Mouse (Mus musculus): ENCODE measurements at regions not wholly inside any gene's neighbourhood (a gene's known extent, or its start where the extent isn't known, plus 50 kb on each side); places are given as distances from the start of the nearest gene placed in this dataset.

- no peak for DNase-seq
- intact Hi-C loops (cut with DNase I; ENCODE audit: low total_unique reads): no loop called here
Observed at GRCm38 (mm10) chr10:17295157-17295556, 427.9 kb upstream of the Cited2 start.

- DNase-seq: no peak
- intact Hi-C loops (cut with DNase I; ENCODE audit: low total_unique reads): no loop called here
Observed at GRCm38 (mm10) chr10:17299600-17299999, 423.4 kb upstream of the Cited2 start.

GRCm38 (mm10) chr10:17326724-17327123, 396.3 kb upstream of the Cited2 start:
- intact Hi-C loops (cut with DNase I; ENCODE audit: low total_unique reads): no loop called here
- DNase-seq: no peak

GRCm38 (mm10) chr10:17330904-17331606, 392.0 kb upstream of the Cited2 start:
- intact Hi-C loops (cut with DNase I; ENCODE audit: low total_unique reads): no loop called here
- DNase-seq: no peak

- intact Hi-C loops (cut with DNase I; ENCODE audit: low total_unique reads): no loop called here
- no peak for DNase-seq
Observed at GRCm38 (mm10) chr10:17331607-17332008, 391.4 kb upstream of the Cited2 start.

- DNase-seq: no peak
- intact Hi-C loops (cut with DNase I; ENCODE audit: low total_unique reads): no loop called here
Observed at GRCm38 (mm10) chr10:17332025-17332767, 390.8 kb upstream of the Cited2 start.

GRCm38 (mm10) chr10:17332986-17333385, 390.0 kb upstream of the Cited2 start:
- intact Hi-C loops (cut with DNase I; ENCODE audit: low total_unique reads): no loop called here
- DNase-seq: no peak

- no peak for DNase-seq
- intact Hi-C loops (cut with DNase I; ENCODE audit: low total_unique reads): no loop called here
Observed at GRCm38 (mm10) chr10:17333676-17334075, 389.3 kb upstream of the Cited2 start.

- intact Hi-C loops (cut with DNase I; ENCODE audit: low total_unique reads): no loop called here
Observed at GRCm38 (mm10) chr10:17337217-17337616, 385.8 kb upstream of the Cited2 start.

GRCm38 (mm10) chr10:17343829-17344228, 379.2 kb upstream of the Cited2 start:
- no peak for DNase-seq
- intact Hi-C loops (cut with DNase I; ENCODE audit: low total_unique reads): no loop called here

More at GRCm38 (mm10) chr10:17337217-17337616, 385.8 kb upstream of the Cited2 start:
- DNase-seq: no peak

- intact Hi-C loops (cut with DNase I; ENCODE audit: low total_unique reads): no loop called here
Observed at GRCm38 (mm10) chr10:17352202-17352994, 370.6 kb upstream of the Cited2 start.

GRCm38 (mm10) chr10:17355476-17355875, 367.5 kb upstream of the Cited2 start:
- DNase-seq: no peak

More at GRCm38 (mm10) chr10:17352202-17352994, 370.6 kb upstream of the Cited2 start:
- DNase-seq: no peak

GRCm38 (mm10) chr10:17356041-17356440, 367.0 kb upstream of the Cited2 start:
- DNase-seq: no peak
- intact Hi-C loops (cut with DNase I; ENCODE audit: low total_unique reads): no loop called here

More at GRCm38 (mm10) chr10:17355476-17355875, 367.5 kb upstream of the Cited2 start:
- intact Hi-C loops (cut with DNase I; ENCODE audit: low total_unique reads): no loop called here

GRCm38 (mm10) chr10:17362643-17363042, 360.4 kb upstream of the Cited2 start:
- intact Hi-C loops (cut with DNase I; ENCODE audit: low total_unique reads): no loop called here
- no peak for DNase-seq

GRCm38 (mm10) chr10:17366042-17366740, 356.8 kb upstream of the Cited2 start:
- intact Hi-C loops (cut with DNase I; ENCODE audit: low total_unique reads): no loop called here
- DNase-seq: no peak

GRCm38 (mm10) chr10:17367026-17367425, 356.0 kb upstream of the Cited2 start:
- intact Hi-C loops (cut with DNase I; ENCODE audit: low total_unique reads): no loop called here
- DNase-seq: no peak

GRCm38 (mm10) chr10:17367430-17367829, 355.6 kb upstream of the Cited2 start:
- DNase-seq: no peak
- intact Hi-C loops (cut with DNase I; ENCODE audit: low total_unique reads): no loop called here

- DNase-seq: no peak
- intact Hi-C loops (cut with DNase I; ENCODE audit: low total_unique reads): no loop called here
Observed at GRCm38 (mm10) chr10:17368636-17369035, 354.4 kb upstream of the Cited2 start.

GRCm38 (mm10) chr10:17372905-17373304, 350.1 kb upstream of the Cited2 start:
- intact Hi-C loops (cut with DNase I; ENCODE audit: low total_unique reads): no loop called here
- no peak for DNase-seq

GRCm38 (mm10) chr10:17374047-17374446, 349.0 kb upstream of the Cited2 start:
- DNase-seq: no peak
- intact Hi-C loops (cut with DNase I; ENCODE audit: low total_unique reads): no loop called here

Measured in gastrocnemius, postnatal 14 days (tissue).